Mouse (Mus musculus) intestine, embryonic 16.5 days (tissue): ENCODE measurements at regions not wholly inside any gene's neighbourhood (a gene's known extent, or its start where the extent isn't known, plus 50 kb on each side); places are given as distances from the start of the nearest gene placed in this dataset.
"Not testable (repeated sequence)": the region's sequence is repeated elsewhere in the genome, so short reads cannot be mapped to it uniquely, and the experiment has no call there.

Experiments used
- ATAC-seq: fragments of 200-750 bp; cut with Nextera tagmentation; 2 replicates; pipeline ENCODE4 v1.8.0; 2017; ENCODE audit warnings: moderate TSS enrichment, moderate library complexity
- H3K27ac ChIP-seq: fragments of 300-500 bp; sonication (generic); 2 replicates; pipeline ENCODE4 v1.5.1; 2014; ENCODE audit warnings: mild to moderate bottlenecking, low read length
- H3K27me3 ChIP-seq: fragments of 300-500 bp; sonication (generic); replicated peaks from 2 replicates; pipeline ENCODE4 v1.6.1; 2014; ENCODE audit warnings: low read length, control low read depth, mixed read lengths; ENCODE audit not compliant: control insufficient read depth, insufficient read depth
- H3K36me3 ChIP-seq: fragments of 300-500 bp; sonication (generic); 2 replicates; pipeline ENCODE4 v1.6.1; 2014; ENCODE audit warnings: low read length, control low read depth; ENCODE audit not compliant: control insufficient read depth, insufficient read depth
- H3K4me1 ChIP-seq: fragments of 300-500 bp; sonication (generic); 2 replicates; pipeline ENCODE4 v1.6.1; 2014; ENCODE audit warnings: low read length, control low read depth, mixed read lengths; ENCODE audit not compliant: control insufficient read depth, insufficient read depth
- H3K4me2 ChIP-seq: fragments of 300-500 bp; sonication (generic); 2 replicates; pipeline ENCODE4 v1.6.1; 2014; ENCODE audit warnings: low read depth, low read length, control low read depth
- H3K4me3 ChIP-seq: fragments of 300-500 bp; sonication (generic); 2 replicates; pipeline ENCODE4 v1.5.1; 2014; ENCODE audit warnings: mild to moderate bottlenecking, low read length
- H3K9ac ChIP-seq: fragments of 300-500 bp; sonication (generic); 2 replicates; pipeline ENCODE4 v1.6.1; 2014; ENCODE audit warnings: low read depth, low read length
- H3K9me3 ChIP-seq: fragments of 300-500 bp; sonication (generic); 2 replicates; pipeline ENCODE4 v1.6.1; 2016; ENCODE audit warnings: low read length, control low read depth; ENCODE audit not compliant: control insufficient read depth
- WGBS: fragments of 180-500 bp; shearing (Covaris S2); extraction: QIAGEN DNeasy Blood & Tissue Kit; methylation state at CpG from one replicate; pipeline ENCODE4 v1.1.7; 2014; 5-methylcytosine and 5-hydroxymethylcytosine counted together

- H3K36me3 ChIP-seq: no peaks in the 10 kb centered on the region
- no peaks in the 10 kb centered on the region for H3K27me3 ChIP-seq
- ATAC-seq: no peak
- no peak overlapping the region for H3K9ac ChIP-seq
- 81% methylated on average over 3 of the region's 3 CpGs for WGBS
- no peaks in the 10 kb centered on the region for H3K4me1 ChIP-seq
- no peak overlapping the region for H3K4me3 ChIP-seq
- no peaks in the 10 kb centered on the region for H3K9me3 ChIP-seq
- H3K27ac ChIP-seq: no peak overlapping the region
- H3K4me2 ChIP-seq: no peak overlapping the region
Observed at GRCm38 (mm10) chr14:17522696-17523095, 137.4 kb upstream of the Thrb start.

GRCm38 (mm10) chr14:17523916-17524315 is 136.1 kb upstream of the Thrb start:
- ATAC-seq: no peak
- Histone ChIP-seq H3K4me2 (no peak overlapping the region), H3K27me3 (no peaks in the 10 kb centered on the region), H3K4me1 (no peaks in the 10 kb centered on the region), H3K27ac (no peak overlapping the region), H3K4me3 (no peak overlapping the region), H3K36me3 (no peaks in the 10 kb centered on the region), H3K9me3 (no peaks in the 10 kb centered on the region), H3K9ac (no peak overlapping the region)
- WGBS: 51% methylated on average over 4 of the region's 4 CpGs

- Histone ChIP-seq H3K4me3 (no peak overlapping the region), H3K9me3 (no peaks in the 10 kb centered on the region), H3K4me2 (no peak overlapping the region), H3K9ac (no peak overlapping the region), H3K27me3 (no peaks in the 10 kb centered on the region), H3K27ac (no peak overlapping the region), H3K4me1 (no peaks in the 10 kb centered on the region), H3K36me3 (no peaks in the 10 kb centered on the region)
- ATAC-seq: no peak
- 82% methylated on average over 1 of the region's 1 CpGs for WGBS
Observed at GRCm38 (mm10) chr14:17539322-17539721, 120.7 kb upstream of the Thrb start.

DNA sequence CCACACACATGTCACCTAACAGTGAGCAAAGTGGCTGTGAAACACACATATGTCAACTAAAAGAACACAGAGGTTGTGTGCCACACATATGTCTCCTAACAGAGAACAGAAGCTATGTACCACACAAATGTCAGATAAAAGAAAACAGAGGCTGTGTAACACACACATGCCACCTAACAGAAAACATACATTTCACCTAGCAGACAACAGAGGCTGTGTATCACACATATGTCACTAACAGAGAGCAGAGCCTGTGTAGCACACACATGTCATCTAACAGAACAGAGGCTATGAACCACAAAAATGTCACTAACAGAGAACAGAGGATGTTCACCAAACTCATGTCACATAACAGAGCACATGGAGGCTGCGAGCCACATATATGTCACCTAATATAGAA is 103.6 kb upstream of the Thrb start:
- H3K9me3 ChIP-seq: no peaks in the 10 kb centered on the region
- H3K4me2 ChIP-seq: no peak overlapping the region
- no peak overlapping the region for H3K4me3 ChIP-seq
- 97% methylated on average over 1 of the region's 1 CpGs for WGBS
- H3K27me3 ChIP-seq: no peaks in the 10 kb centered on the region
- no peak overlapping the region for H3K9ac ChIP-seq
- H3K4me1 ChIP-seq: no peaks in the 10 kb centered on the region
- no peaks in the 10 kb centered on the region for H3K36me3 ChIP-seq
- H3K27ac ChIP-seq: no peak overlapping the region
- no peak for ATAC-seq

DNA sequence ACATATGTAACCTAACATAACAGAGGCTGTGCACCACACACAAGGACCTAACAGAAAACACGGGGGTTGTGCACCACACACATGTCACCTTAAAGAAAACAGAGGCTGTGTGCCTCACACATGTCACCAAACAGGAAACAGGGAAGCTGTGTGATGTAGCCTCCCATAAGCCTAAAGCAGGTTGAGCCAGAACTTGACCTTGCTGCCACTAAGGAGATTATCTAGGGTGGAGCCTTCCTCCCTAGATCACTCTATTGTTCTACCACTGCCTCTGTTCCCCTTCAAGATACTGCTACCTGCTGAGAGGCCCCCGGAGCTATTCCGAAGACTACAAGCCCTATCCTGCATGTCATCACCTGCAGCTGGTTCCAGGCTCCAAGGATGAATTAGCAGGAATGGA is 100.1 kb upstream of the Thrb start:
- not testable (repeated sequence) for H3K4me2 ChIP-seq, H3K27ac ChIP-seq, H3K9ac ChIP-seq, H3K4me3 ChIP-seq, H3K4me1 ChIP-seq, H3K36me3 ChIP-seq, H3K27me3 ChIP-seq, ATAC-seq, H3K9me3 ChIP-seq
- 56% methylated on average over 3 of the region's 3 CpGs for WGBS

GRCm38 (mm10) chr14:17567927-17568326 is 92.1 kb upstream of the Thrb start:
- Histone ChIP-seq H3K27me3 (no peaks in the 10 kb centered on the region), H3K4me2 (no peak overlapping the region), H3K4me1 (no peaks in the 10 kb centered on the region), H3K27ac (no peak overlapping the region), H3K9me3 (no peaks in the 10 kb centered on the region), H3K36me3 (no peaks in the 10 kb centered on the region), H3K9ac (no peak overlapping the region), H3K4me3 (no peak overlapping the region)
- 46% methylated on average over 1 of the region's 1 CpGs for WGBS
- no peak for ATAC-seq

- ATAC-seq: no peak
- Histone ChIP-seq H3K27me3 (no peaks in the 10 kb centered on the region), H3K27ac (no peak overlapping the region), H3K4me2 (no peak overlapping the region), H3K36me3 (no peaks in the 10 kb centered on the region), H3K4me3 (no peak overlapping the region), H3K9me3 (no peaks in the 10 kb centered on the region), H3K9ac (no peak overlapping the region), H3K4me1 (no peaks in the 10 kb centered on the region)
- WGBS: 68% methylated on average over 2 of the region's 2 CpGs
Observed at GRCm38 (mm10) chr14:17569087-17569636, 90.9 kb upstream of the Thrb start.

DNA sequence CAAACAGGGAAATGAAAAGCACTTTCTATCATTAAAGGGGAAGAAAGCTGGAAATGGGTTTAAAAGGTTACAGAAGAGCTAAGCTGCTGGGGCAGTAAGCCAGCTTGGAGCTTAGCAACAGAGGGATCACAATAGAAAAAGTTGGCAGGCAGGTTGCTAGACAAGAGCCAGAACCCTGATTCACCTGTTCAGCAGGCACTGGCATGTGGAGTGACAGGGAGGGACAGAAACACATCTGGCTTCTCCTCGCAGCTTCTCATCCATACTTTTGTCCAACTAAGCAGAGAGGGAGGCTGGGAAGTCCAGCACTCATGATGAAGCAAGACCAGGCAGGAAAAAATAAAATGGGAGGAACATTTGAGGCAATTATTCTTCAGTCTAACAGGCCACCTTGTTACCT is 81.3 kb upstream of the Thrb start:
- H3K4me1 ChIP-seq: no peaks in the 10 kb centered on the region
- H3K27me3 ChIP-seq: no peaks in the 10 kb centered on the region
- no peaks in the 10 kb centered on the region for H3K9me3 ChIP-seq
- WGBS: 67% methylated on average over 1 of the region's 1 CpGs
- no peak overlapping the region for H3K9ac ChIP-seq
- no peaks in the 10 kb centered on the region for H3K36me3 ChIP-seq
- H3K4me3 ChIP-seq: no peak overlapping the region
- ATAC-seq: no peak
- H3K27ac ChIP-seq: no peak overlapping the region
- H3K4me2 ChIP-seq: no peak overlapping the region

- Histone ChIP-seq H3K36me3 (no peaks in the 10 kb centered on the region), H3K4me1 (no peaks in the 10 kb centered on the region), H3K9ac (no peak overlapping the region), H3K4me3 (no peak overlapping the region), H3K9me3 (no peaks in the 10 kb centered on the region), H3K27me3 (no peaks in the 10 kb centered on the region), H3K4me2 (no peak overlapping the region), H3K27ac (no peak overlapping the region)
- ATAC-seq: no peak
Observed at GRCm38 (mm10) chr14:17589595-17589994, 70.5 kb upstream of the Thrb start.

DNA sequence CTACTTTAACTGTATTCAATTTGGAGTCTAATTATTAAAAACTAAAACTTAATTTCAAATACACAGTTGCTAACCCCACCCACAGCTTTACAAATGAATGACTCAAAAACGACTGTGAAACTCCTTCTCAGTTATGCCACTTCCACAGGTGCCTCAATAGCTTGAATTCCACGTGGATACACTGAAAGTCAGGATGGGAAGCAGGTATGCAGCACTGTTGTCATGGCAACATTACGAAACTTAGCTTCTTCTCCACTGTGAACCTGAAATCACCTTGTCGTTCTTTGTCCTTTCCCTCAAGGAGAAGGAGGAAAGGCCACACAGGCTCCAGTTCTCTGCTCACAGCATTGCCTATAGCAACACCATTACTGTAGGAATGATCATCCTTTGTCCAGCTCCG is 60.5 kb upstream of the Thrb start:
- ATAC-seq: no peak
- Histone ChIP-seq H3K9ac (no peak overlapping the region), H3K27ac (no peak overlapping the region), H3K4me3 (no peak overlapping the region), H3K4me1 (no peaks in the 10 kb centered on the region), H3K36me3 (no peaks in the 10 kb centered on the region), H3K9me3 (no peaks in the 10 kb centered on the region), H3K27me3 (no peaks in the 10 kb centered on the region), H3K4me2 (no peak overlapping the region)
- WGBS: 66% methylated on average over 5 of the region's 5 CpGs
